Mouse (Mus musculus): Measurements from ENCODE around the gene Mier2.
A peak's percentile ranks its signal among the peaks of the same experiment; 100 is the strongest.

The Mier2 gene

DNA sequence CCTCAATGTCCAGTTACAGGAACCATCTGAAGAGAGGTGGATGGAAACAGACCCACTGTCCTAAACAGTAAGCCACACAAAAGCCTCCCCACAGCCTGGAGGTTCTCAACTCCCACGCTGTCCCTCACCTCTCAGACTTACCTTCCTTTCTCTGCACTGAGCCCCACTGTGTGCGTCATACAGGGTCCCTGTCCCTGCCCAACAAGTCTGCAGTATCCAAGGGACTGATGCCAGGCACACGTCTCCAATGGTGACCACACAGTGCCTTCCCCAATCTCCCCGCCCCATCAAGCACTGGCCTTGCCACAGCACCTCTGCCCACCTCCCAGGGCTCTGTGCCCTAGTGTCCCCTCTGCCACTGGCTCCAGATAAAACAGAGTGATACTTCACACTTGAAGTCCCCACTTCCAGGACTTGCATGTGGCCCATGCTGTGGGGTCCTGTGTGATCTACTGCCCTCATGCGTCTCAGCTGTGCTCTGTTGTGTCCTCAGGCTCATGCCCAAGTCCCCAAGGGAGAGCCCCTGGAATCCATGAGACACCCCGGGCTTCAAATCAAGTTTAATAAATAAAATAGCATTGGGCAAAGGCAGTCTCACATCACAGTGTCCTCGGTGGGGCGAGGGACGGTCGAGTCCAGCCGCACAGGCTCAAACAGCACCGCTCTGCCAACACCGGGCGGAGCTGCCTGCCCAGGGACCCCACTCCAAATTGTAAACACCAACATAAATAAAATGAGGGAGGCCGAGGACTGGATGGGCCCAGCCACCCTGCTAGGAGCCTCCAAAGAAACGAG lies 15.1 kb downstream of the Mier2 start:
- DNase-seq (ENCODE audit: low read depth): no peak

GRCm38 (mm10) chr10:79538873-79539272 lies 16.1 kb downstream of the Mier2 start:
- no peak for DNase-seq (ENCODE audit: low read depth)

DNA sequence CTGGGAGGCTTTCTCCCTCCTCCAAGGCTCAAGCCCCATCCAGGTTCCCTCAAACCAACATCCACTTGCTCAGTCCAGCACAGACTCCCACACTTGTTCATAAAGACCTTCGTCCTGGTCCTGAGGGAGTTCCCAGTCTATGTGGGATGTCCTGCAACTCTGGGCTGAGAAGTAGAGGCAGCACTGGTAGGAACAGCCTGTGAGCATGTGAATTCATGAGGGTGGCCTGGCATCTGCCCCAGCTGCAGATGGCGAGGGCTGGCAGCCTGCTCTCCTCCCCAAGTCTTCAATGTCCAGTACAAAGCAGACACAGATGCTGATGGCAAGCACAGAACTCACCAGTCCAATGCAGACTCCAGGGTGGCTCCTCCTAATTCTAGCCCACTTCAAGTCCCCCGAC lies 16.7 kb downstream of the Mier2 start:
- no peak for DNase-seq (ENCODE audit: low read depth)

GRCm38 (mm10) chr10:79537781-79538180 lies 17.2 kb downstream of the Mier2 start:
- no peak for DNase-seq (ENCODE audit: low read depth)

DNA sequence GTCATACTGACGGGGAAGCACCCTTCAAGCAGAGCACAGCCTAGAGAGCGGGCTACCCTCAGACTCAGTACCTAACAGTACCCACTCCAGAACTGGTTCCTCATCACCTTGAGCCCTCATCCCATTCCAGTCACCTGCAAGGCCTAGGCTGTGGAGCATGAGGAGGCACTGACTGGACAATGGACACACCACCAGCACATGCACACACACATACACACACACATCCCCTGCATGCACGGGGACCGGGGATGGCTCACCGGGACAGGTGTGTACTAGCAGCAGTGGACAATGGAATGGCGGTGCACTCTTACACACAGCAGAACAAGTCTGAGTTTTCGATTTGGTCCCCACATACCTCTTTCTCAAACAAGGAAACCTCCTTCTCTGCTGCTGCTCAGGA lies 17.7 kb downstream of the Mier2 start:
- no peak for DNase-seq (ENCODE audit: low read depth)

DNA sequence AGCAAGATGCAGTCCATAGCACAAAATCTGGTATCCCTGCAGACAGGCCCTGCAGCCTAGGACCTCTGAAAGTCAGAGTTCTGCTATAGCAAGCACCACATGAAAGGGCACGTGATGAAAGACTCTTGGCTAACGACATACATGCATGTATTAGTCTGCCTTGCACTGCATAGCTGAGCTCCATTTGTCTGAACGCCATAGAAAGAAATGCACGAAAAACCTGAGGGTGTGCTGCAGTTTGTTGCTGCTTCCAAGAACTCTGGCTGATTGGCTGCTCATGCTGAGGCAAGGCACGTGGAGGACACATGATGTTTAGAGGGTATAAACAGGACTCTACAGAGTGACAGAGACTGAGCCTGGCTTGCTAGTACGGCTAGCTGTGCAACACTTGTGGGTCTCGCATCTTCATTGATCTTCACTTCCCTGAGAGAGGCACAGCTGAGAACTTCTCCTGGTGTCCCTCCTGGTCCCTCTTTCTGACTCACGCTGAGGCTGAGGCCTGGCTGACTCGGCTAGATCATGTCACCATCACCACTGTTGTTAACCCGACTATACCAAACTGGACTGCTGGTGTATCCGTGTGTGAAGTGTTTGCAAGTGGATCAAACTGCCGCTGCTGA lies 18.4 kb downstream of the Mier2 start:
- DNase-seq (ENCODE audit: low read depth): no peak

- no peak for DNase-seq (ENCODE audit: low read depth)
Observed at GRCm38 (mm10) chr10:79535431-79535830, 19.6 kb downstream of the Mier2 start.

GRCm38 (mm10) chr10:79534426-79534825 lies 20.6 kb downstream of the Mier2 start:
- no peak for DNase-seq (ENCODE audit: low read depth)

DNA sequence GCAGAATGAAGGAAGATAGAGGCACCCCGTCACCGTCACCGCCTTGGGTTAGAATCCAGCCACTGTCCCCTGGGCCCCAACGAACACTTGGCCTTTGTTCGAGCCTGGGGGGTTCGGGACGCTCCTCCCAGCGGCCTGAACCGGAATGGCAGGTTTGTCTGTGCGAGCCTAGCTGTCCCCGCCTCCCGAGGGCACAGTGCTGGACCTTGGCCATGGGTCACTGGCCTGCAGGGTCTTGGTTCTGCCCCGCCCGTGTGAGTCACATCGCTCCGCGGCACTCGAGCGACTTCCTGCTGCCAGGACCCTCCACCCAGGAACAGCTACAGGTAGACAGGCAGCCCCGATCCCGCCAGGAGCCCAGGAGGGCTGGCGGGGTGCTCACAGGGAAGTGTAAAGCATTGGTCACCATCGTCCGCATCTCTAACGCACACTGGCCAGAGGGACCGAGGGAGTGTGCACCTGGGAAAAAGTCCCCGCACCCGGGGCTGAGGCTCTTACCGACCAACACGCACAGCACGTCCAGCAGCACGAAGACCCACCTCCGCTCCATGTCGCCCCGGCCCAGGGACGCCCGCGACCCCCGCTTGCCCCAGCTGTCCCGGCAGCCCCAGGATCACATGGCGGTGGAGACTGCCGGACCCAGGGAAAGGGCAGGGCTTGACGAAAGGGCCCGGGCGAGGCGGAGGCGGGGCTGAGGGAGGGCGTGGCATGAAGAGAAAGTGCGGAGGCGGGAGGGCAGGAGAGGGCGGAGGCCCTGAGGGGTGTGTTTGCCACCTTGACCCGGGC lies 21.7 kb downstream of the Mier2 start, which contains the start of gene Plpp2:
Gene Plpp2, minus strand, starts transcription at position 671 of the 786 bp plus-strand sequence.
- peak; percentile 63 for DNase-seq (ENCODE audit: low read depth)

GRCm38 (mm10) chr10:79532678-79533077 lies 22.3 kb downstream of the Mier2 start:
- no peak for DNase-seq (ENCODE audit: low read depth)

DNA sequence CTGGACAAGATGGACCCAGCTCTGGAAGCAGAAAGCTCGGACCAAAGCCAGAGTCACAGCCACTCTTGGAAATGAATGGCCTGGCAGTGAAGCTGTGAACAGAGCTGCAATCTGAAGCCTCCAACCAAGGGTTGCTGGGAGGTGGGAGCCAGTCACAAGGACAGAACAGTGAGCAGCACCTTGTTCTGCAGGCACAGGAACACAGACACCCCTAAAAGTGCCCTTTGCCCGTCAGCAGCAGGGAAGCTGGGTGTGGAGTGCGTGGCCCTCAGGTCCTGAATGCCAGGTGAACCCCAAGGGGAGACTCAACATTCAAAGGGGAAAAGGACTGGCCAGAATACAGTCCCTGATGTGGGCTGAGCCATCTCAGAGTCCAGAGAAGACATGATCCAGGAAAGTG lies 23.4 kb downstream of the Mier2 start:
- no peak for DNase-seq (ENCODE audit: low read depth)

- no peak for DNase-seq (ENCODE audit: low read depth)
Observed at GRCm38 (mm10) chr10:79530721-79531120, 24.3 kb downstream of the Mier2 start.

GRCm38 (mm10) chr10:79530241-79530640 lies 24.8 kb downstream of the Mier2 start:
- no peak for DNase-seq (ENCODE audit: low read depth)

DNA sequence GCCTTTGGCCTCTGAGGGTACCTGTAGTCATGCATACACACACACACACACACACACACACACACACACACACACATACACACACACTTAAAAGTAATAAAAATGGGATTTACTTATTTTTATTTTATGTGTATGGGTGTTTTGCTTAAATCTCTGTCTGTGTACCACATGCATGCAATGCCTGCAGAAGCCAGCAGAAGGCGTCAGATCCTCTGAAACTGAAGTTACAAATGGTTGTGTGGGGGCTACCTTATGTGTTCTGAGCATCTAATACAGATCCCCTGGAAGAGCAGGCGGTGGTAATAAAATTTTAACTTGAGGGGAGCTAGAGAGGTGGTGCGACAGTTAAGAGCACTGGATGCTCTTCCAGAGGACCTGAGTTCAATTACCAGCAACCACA lies 26.9 kb downstream of the Mier2 start:
- no peak for DNase-seq (ENCODE audit: low read depth)

GRCm38 (mm10) chr10:79527453-79527845 lies 27.6 kb downstream of the Mier2 start:
- DNase-seq (ENCODE audit: low read depth): no peak

DNA sequence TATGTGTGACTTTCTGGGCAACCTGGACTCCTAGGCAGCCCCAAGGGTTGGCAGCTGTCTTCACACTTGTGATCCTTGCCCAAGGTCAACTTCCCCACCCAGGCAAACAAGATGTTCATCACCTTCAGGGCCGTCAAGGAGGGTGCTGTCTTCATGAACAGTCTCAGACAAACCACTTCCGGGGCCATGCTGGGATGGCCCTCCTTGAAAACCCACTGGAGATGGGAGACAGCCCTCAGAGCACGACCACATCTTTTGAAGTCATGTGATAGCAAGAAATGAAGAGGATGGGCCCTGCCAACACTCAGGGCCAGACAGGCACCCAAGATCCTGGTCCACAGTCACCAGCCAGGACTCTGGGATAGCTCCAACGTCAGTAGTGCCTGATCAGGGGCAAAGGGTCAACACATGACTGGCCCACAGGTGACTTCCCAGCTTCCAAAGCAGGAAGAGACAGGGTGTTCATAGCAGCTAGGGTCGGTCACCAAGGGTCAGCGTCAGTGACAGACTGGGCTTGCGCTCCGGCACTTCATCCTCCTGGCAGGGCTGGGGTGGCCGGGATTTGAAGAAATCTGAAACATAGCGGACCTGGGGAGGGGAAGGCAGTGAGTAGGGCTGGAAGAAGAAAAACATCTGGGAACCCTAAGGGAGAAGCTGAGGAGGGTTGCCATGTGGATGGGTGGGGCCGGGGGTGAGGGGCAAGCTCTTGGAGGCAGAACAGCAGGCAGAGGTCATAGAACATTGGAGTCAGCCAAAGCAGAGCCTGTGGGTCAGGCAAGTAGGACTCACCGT lies 28.1 kb downstream of the Mier2 start:
- DNase-seq (ENCODE audit: low read depth): no peak

GRCm38 (mm10) chr10:79525456-79526325 lies 29.3 kb downstream of the Mier2 start:
- no peak for DNase-seq (ENCODE audit: low read depth)

DNA sequence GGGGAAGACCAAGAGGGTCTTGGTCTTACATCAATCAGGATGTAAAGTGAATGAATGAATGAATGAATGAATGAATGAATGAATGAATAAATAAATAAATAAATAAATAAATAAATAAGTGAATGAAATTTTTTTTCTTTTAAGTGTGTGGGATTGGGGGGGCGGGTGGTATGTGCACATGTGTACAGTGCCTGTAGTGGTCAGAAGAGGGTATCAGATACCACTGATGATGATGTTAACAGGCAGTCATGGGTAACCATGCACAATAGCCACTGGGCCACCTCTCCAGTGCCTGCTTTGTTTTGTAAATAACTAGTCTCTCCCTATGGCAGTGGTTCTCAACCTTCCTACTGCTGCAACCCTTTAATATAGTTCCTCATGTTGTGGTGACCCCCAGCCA lies 30.6 kb downstream of the Mier2 start:
- no peak for DNase-seq (ENCODE audit: low read depth)

DNA sequence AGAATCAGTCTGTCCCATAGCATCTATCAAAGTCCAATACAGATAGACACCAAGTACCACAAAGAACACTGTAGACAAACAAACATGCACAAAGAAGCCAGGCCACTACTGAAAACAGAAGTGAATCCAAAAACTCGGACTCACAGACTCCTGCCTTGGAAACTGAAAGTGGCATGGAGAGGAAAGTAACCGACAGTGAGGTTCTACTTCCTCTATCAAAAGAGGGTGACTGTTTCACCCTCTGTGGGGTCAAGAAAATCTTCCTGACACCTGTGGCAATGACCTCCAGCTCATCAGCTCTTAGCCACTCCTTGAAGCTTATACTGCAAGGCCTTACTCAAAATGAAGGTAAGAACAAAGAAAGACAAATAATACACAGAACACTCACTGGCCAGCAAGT lies 48.3 kb downstream of the Mier2 start:
- DNase-seq (ENCODE audit: low read depth): no peak

- DNase-seq (ENCODE audit: low read depth): peak; percentile 5
Observed at GRCm38 (mm10) chr10:79502830-79503644, 52.0 kb downstream of the Mier2 start.
